Mouse (Mus musculus) embryonic facial prominence, embryonic 15.5 days (tissue): ENCODE measurements at regions not wholly inside any gene's neighbourhood (a gene's known extent, or its start where the extent isn't known, plus 50 kb on each side); places are given as distances from the start of the nearest gene placed in this dataset.

Source experiments
- ATAC-seq: fragments of 200-750 bp; cut with Nextera tagmentation; 2 replicates; pipeline ENCODE4 v1.8.0; 2017; ENCODE audit warnings: low read depth, moderate TSS enrichment; ENCODE audit not compliant: insufficient number of reproducible peaks, low FRiP score, low TSS enrichment
- H3K27ac ChIP-seq: fragments of 300-500 bp; sonication (generic); replicated peaks from 2 replicates; pipeline ENCODE4 v1.5.1; 2015; ENCODE audit warnings: mild to moderate bottlenecking, inconsistent platforms
- H3K27me3 ChIP-seq: fragments of 300-500 bp; sonication (generic); 2 replicates; pipeline ENCODE4 v1.6.1; 2015; ENCODE audit warnings: inconsistent platforms
- H3K36me3 ChIP-seq: fragments of 300-500 bp; sonication (generic); 2 replicates; pipeline ENCODE4 v1.6.1; 2015; ENCODE audit warnings: mild to moderate bottlenecking, inconsistent platforms
- H3K4me1 ChIP-seq: fragments of 300-500 bp; sonication (generic); 2 replicates; pipeline ENCODE4 v1.6.1; 2015; ENCODE audit warnings: inconsistent platforms
- H3K4me2 ChIP-seq: fragments of 300-500 bp; sonication (generic); replicated peaks from 2 replicates; pipeline ENCODE4 v1.6.1; 2015; ENCODE audit warnings: mild to moderate bottlenecking, inconsistent platforms
- H3K4me3 ChIP-seq: fragments of 300-500 bp; sonication (generic); replicated peaks from 2 replicates; pipeline ENCODE4 v1.5.1; 2015; ENCODE audit warnings: mild to moderate bottlenecking, inconsistent platforms
- H3K9ac ChIP-seq: fragments of 300-500 bp; sonication (generic); 2 replicates; pipeline ENCODE4 v1.6.1; 2015; ENCODE audit warnings: inconsistent platforms
- H3K9me3 ChIP-seq: fragments of 300-500 bp; sonication (generic); replicated peaks from 2 replicates; pipeline ENCODE4 v1.6.1; 2016; ENCODE audit warnings: inconsistent platforms
- WGBS: fragments of 180-500 bp; shearing (Covaris S2); methylation state at CpG from one replicate; pipeline ENCODE4 v1.1.7; 2015; 5-methylcytosine and 5-hydroxymethylcytosine counted together

GRCm38 (mm10) chr15:62249436-62249835, 1326.6 kb upstream of the A1bg start:
- no peak for ATAC-seq
- no peaks in the 10 kb centered on the region for H3K4me1 ChIP-seq
- H3K4me2 ChIP-seq: no peak overlapping the region
- H3K9me3 ChIP-seq: no peaks in the 10 kb centered on the region
- H3K36me3 ChIP-seq: no peaks in the 10 kb centered on the region
- WGBS: 84% methylated on average over 4 of the region's 4 CpGs
- H3K9ac ChIP-seq: no peak overlapping the region
- H3K4me3 ChIP-seq: no peak overlapping the region
- H3K27ac ChIP-seq: no peak overlapping the region
- H3K27me3 ChIP-seq: no peaks in the 10 kb centered on the region

GRCm38 (mm10) chr15:62246561-62247079, 1323.8 kb upstream of the A1bg start:
- H3K27ac ChIP-seq: no peak overlapping the region

GRCm38 (mm10) chr15:62245237-62245636, 1322.4 kb upstream of the A1bg start:
- H3K4me1 ChIP-seq: no peaks in the 10 kb centered on the region
- no peak overlapping the region for H3K9ac ChIP-seq
- no peak for ATAC-seq
- WGBS: 83% methylated on average over 1 of the region's 1 CpGs
- no peak overlapping the region for H3K4me3 ChIP-seq
- H3K4me2 ChIP-seq: no peak overlapping the region
- no peaks in the 10 kb centered on the region for H3K9me3 ChIP-seq
- H3K36me3 ChIP-seq: no peaks in the 10 kb centered on the region
- no peak overlapping the region for H3K27ac ChIP-seq
- H3K27me3 ChIP-seq: no peaks in the 10 kb centered on the region

More at GRCm38 (mm10) chr15:62246561-62247079, 1323.8 kb upstream of the A1bg start:
- Histone ChIP-seq H3K27me3 (no peaks in the 10 kb centered on the region), H3K36me3 (no peaks in the 10 kb centered on the region), H3K9ac (no peak overlapping the region), H3K4me1 (no peaks in the 10 kb centered on the region), H3K4me3 (no peak overlapping the region), H3K4me2 (no peak overlapping the region), H3K9me3 (no peaks in the 10 kb centered on the region)
- ATAC-seq: no peak
- 62% methylated on average over 4 of the region's 4 CpGs for WGBS

GRCm38 (mm10) chr15:62244819-62245218, 1322.0 kb upstream of the A1bg start:
- Histone ChIP-seq H3K9me3 (no peaks in the 10 kb centered on the region), H3K4me1 (no peaks in the 10 kb centered on the region), H3K4me2 (no peak overlapping the region), H3K27me3 (no peaks in the 10 kb centered on the region), H3K36me3 (no peaks in the 10 kb centered on the region), H3K27ac (no peak overlapping the region), H3K4me3 (no peak overlapping the region), H3K9ac (no peak overlapping the region)
- 97% methylated on average over 3 of the region's 3 CpGs for WGBS
- no peak for ATAC-seq

GRCm38 (mm10) chr15:62240031-62240430, 1317.2 kb upstream of the A1bg start:
- no peak for ATAC-seq
- Histone ChIP-seq H3K4me2 (no peak overlapping the region), H3K36me3 (no peaks in the 10 kb centered on the region), H3K27me3 (no peaks in the 10 kb centered on the region), H3K4me1 (no peaks in the 10 kb centered on the region), H3K9ac (no peak overlapping the region), H3K27ac (no peak overlapping the region), H3K9me3 (no peaks in the 10 kb centered on the region), H3K4me3 (no peak overlapping the region)
- WGBS: 93% methylated on average over 3 of the region's 3 CpGs

- WGBS: 87% methylated on average over 5 of the region's 5 CpGs
These were observed 1315.8 kb upstream of the A1bg start for GRCm38 (mm10) chr15:62238503-62239045.

GRCm38 (mm10) chr15:62236056-62236455, 1313.2 kb upstream of the A1bg start:
- no peak overlapping the region for H3K4me2 ChIP-seq
- no peaks in the 10 kb centered on the region for H3K4me1 ChIP-seq
- no peak for ATAC-seq
- no peaks in the 10 kb centered on the region for H3K9me3 ChIP-seq
- no peak overlapping the region for H3K4me3 ChIP-seq
- no peaks in the 10 kb centered on the region for H3K27me3 ChIP-seq
- H3K9ac ChIP-seq: no peak overlapping the region
- no peak overlapping the region for H3K27ac ChIP-seq
- H3K36me3 ChIP-seq: no peaks in the 10 kb centered on the region
- 74% methylated on average over 2 of the region's 2 CpGs for WGBS

More at GRCm38 (mm10) chr15:62238503-62239045, 1315.8 kb upstream of the A1bg start:
- Histone ChIP-seq H3K4me2 (no peak overlapping the region), H3K4me3 (no peak overlapping the region), H3K27ac (no peak overlapping the region), H3K36me3 (no peaks in the 10 kb centered on the region), H3K27me3 (no peaks in the 10 kb centered on the region), H3K9me3 (no peaks in the 10 kb centered on the region), H3K4me1 (no peaks in the 10 kb centered on the region), H3K9ac (no peak overlapping the region)
- no peak for ATAC-seq

- Histone ChIP-seq H3K4me2 (no peak overlapping the region), H3K4me3 (no peak overlapping the region), H3K27ac (no peak overlapping the region), H3K4me1 (no peaks in the 10 kb centered on the region), H3K27me3 (no peaks in the 10 kb centered on the region), H3K36me3 (no peaks in the 10 kb centered on the region), H3K9ac (no peak overlapping the region), H3K9me3 (no peaks in the 10 kb centered on the region)
- WGBS: 96% methylated on average over 4 of the region's 4 CpGs
- no peak for ATAC-seq
These were observed 1311.5 kb upstream of the A1bg start for GRCm38 (mm10) chr15:62234182-62234760.

- H3K27ac ChIP-seq: no peak overlapping the region
- WGBS: 76% methylated on average over 8 of the region's 8 CpGs
- no peaks in the 10 kb centered on the region for H3K4me1 ChIP-seq
- no peak overlapping the region for H3K4me2 ChIP-seq
- H3K27me3 ChIP-seq: no peaks in the 10 kb centered on the region
- no peak overlapping the region for H3K4me3 ChIP-seq
- H3K36me3 ChIP-seq: no peaks in the 10 kb centered on the region
- H3K9ac ChIP-seq: no peak overlapping the region
- ATAC-seq: no peak
- no peaks in the 10 kb centered on the region for H3K9me3 ChIP-seq
These were observed 1310.3 kb upstream of the A1bg start for GRCm38 (mm10) chr15:62233154-62233553.

GRCm38 (mm10) chr15:62231709-62232108, 1308.9 kb upstream of the A1bg start:
- Histone ChIP-seq H3K4me1 (no peaks in the 10 kb centered on the region), H3K9ac (no peak overlapping the region), H3K36me3 (no peaks in the 10 kb centered on the region), H3K9me3 (no peaks in the 10 kb centered on the region), H3K27ac (no peak overlapping the region), H3K4me3 (no peak overlapping the region), H3K27me3 (no peaks in the 10 kb centered on the region), H3K4me2 (no peak overlapping the region)
- 60% methylated on average over 2 of the region's 2 CpGs for WGBS
- ATAC-seq: no peak

GRCm38 (mm10) chr15:62230773-62231172, 1308.0 kb upstream of the A1bg start:
- Histone ChIP-seq H3K9me3 (no peaks in the 10 kb centered on the region), H3K27me3 (no peaks in the 10 kb centered on the region), H3K36me3 (no peaks in the 10 kb centered on the region), H3K4me3 (no peak overlapping the region), H3K4me2 (no peak overlapping the region), H3K9ac (no peak overlapping the region), H3K27ac (no peak overlapping the region), H3K4me1 (no peaks in the 10 kb centered on the region)
- no peak for ATAC-seq
- 94% methylated on average over 5 of the region's 5 CpGs for WGBS
